Mouse (Mus musculus) heart, embryonic 14.5 days (tissue): ENCODE data around the gene Inpp5d. TPM values are rescaled to one million over a fixed set of nuclear protein-coding genes. Genes with fewer than 3 reads are reported as not detected.
A peak's percentile ranks its signal among the peaks of the same experiment; 100 is the strongest.

Source experiments
- ATAC-seq: fragments of 200-750 bp; cut with Nextera tagmentation; 2 replicates; pipeline ENCODE4 v1.8.0; 2017; ENCODE audit warnings: low read depth, moderate TSS enrichment; ENCODE audit not compliant: insufficient number of reproducible peaks, insufficient read depth, low FRiP score
- H3K27ac ChIP-seq, 2 experiments: fragments of 200-500 bp in 1 of 2; fragments of 300-500 bp in 1 of 2; sonication (generic) in 1 of 2; replicated peaks in 1 of 2; 2 replicates each; pipeline ENCODE4 v1.5.1; 2012 to 2014; ENCODE audit warnings: low read depth in 2 of 2, low read length in 2 of 2, control low read depth in 1 of 2, mild to moderate bottlenecking in 1 of 2, mixed read lengths in 1 of 2; ENCODE audit not compliant: control insufficient read depth in 1 of 2, insufficient read depth in 1 of 2
- H3K27me3 ChIP-seq: fragments of 300-500 bp; sonication (generic); 2 replicates; pipeline ENCODE4 v1.6.1; 2014; ENCODE audit warnings: mild to moderate bottlenecking, low read length, control low read depth; ENCODE audit not compliant: control insufficient read depth, insufficient read depth
- H3K36me3 ChIP-seq: fragments of 300-500 bp; sonication (generic); 2 replicates; pipeline ENCODE4 v1.6.1; 2014; ENCODE audit warnings: mild to moderate bottlenecking, control low read depth, low read length, mixed read lengths; ENCODE audit not compliant: control insufficient read depth, insufficient read depth
- H3K4me1 ChIP-seq, 2 experiments: fragments of 200-500 bp in 1 of 2; fragments of 300-500 bp in 1 of 2; sonication (generic) in 1 of 2; 2 replicates each; pipeline ENCODE4 v1.6.1; 2012 to 2014; ENCODE audit warnings: low read length in 2 of 2, control low read depth in 1 of 2, mixed read lengths in 1 of 2; ENCODE audit not compliant: control insufficient read depth in 2 of 2, insufficient read depth in 2 of 2
- H3K4me2 ChIP-seq: fragments of 300-500 bp; sonication (generic); 2 replicates; pipeline ENCODE4 v1.6.1; 2014; ENCODE audit warnings: mild to moderate bottlenecking, low read length
- H3K4me3 ChIP-seq, 2 experiments: fragments of 200-500 bp in 1 of 2; fragments of 300-500 bp in 1 of 2; sonication (generic) in 1 of 2; 2 replicates each; pipeline ENCODE4 v1.5.1; 2012 to 2014; ENCODE audit warnings: low read length in 2 of 2, mild to moderate bottlenecking in 2 of 2, control low read depth in 1 of 2, low read depth in 1 of 2, moderate library complexity in 1 of 2; ENCODE audit not compliant: control insufficient read depth in 1 of 2, insufficient read depth in 1 of 2
- H3K9ac ChIP-seq: fragments of 300-500 bp; sonication (generic); 2 replicates; pipeline ENCODE4 v1.6.1; 2014; ENCODE audit warnings: mild to moderate bottlenecking, low read length
- H3K9me3 ChIP-seq: fragments of 300-500 bp; sonication (generic); 2 replicates; pipeline ENCODE4 v1.6.1; 2016; ENCODE audit warnings: low read length, control low read depth; ENCODE audit not compliant: control insufficient read depth
- WGBS: fragments of 180-500 bp; shearing (Covaris S2); extraction: QIAGEN DNeasy Blood & Tissue Kit; methylation state at CpG from one replicate; pipeline ENCODE4 v1.1.7; 2014; 5-methylcytosine and 5-hydroxymethylcytosine counted together
- polyA plus RNA-seq: library from polyadenylated mRNA; unstranded; fragments of >200 nt; fragmentation: Nextera tagmentation; extraction: Ambion mirVana; gene quantifications from 2 replicates; pipeline ENCODE4 v1.2.1, GENCODE M21; 2014

Inpp5d gene
- polyA plus RNA-seq, 1 experiment from 2014 or later: 7.9 TPM

DNA sequence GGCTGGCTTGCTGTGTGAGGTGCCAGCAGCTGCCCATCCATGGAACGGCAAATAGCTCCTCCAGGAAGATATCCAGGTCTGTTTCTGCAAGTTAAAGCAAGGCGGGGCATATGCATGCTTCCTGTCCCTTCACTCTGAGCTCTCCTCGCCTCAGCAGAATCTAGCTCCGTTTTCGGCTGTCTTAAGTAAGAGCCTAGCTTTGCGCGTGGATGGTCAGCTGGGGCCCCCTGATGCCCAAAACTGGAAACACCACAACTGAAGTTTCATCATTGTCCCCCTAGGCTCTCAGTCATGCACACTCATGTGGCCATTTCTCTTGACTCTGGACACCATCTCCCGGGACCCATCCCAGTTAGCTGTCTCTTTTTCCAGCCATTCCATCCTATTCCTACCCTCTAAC lies 101.3 kb downstream of the Inpp5d start:
- H3K27ac ChIP-seq: no peak overlapping the region
- H3K9me3 ChIP-seq: no peaks in the 10 kb centered on the region
- H3K36me3 ChIP-seq: no peaks in the 10 kb centered on the region
- H3K4me2 ChIP-seq: 0 out of 2 replicates have a peak overlapping the region, but pooled peaks have one; percentile 16
- no peaks in the 10 kb centered on the region for H3K4me1 ChIP-seq
- peak; percentile 27; the same call in 1 of the 2 replicates for ATAC-seq
- H3K9ac ChIP-seq: no peak overlapping the region
- H3K27me3 ChIP-seq: no peaks in the 10 kb centered on the region
- 15% methylated on average over 8 of the region's 8 CpGs for WGBS
- no peak overlapping the region for H3K4me3 ChIP-seq

DNA sequence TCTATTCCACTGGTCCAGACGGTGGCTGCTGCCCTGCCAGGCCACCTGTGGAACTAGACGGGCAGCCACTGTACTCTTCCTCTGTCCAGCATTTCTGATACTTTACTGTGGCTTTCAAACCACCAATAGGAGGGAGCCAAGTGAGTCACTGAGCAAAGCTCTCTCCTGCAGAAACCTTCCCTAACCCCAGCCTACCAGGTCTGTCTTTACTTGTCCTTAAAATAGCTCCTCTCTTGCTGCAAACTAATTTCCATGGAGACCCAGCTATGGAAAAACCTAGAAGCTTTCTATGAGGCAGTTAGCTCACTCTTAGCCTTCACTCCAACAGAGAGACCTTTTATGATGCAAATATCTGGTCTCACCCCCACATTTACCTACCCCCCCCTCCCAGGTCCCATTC lies 102.0 kb downstream of the Inpp5d start:
- Histone ChIP-seq H3K27ac (no peak overlapping the region), H3K4me1 (no peaks in the 10 kb centered on the region), H3K27me3 (no peaks in the 10 kb centered on the region), H3K9ac (no peak overlapping the region), H3K9me3 (no peaks in the 10 kb centered on the region), H3K36me3 (no peaks in the 10 kb centered on the region), H3K4me2 (no peak overlapping the region), H3K4me3 (no peak overlapping the region)
- 12% methylated on average over 2 of the region's 2 CpGs for WGBS
- ATAC-seq: no peak

- Histone ChIP-seq H3K36me3 (no peaks in the 10 kb centered on the region), H3K27ac (no peak overlapping the region), H3K9me3 (no peaks in the 10 kb centered on the region), H3K27me3 (no peaks in the 10 kb centered on the region), H3K9ac (no peak overlapping the region), H3K4me3 (no peak overlapping the region), H3K4me1 (no peaks in the 10 kb centered on the region), H3K4me2 (no peak overlapping the region)
- no peak for ATAC-seq
- 67% methylated on average over 4 of the region's 4 CpGs for WGBS
These were observed 103.2 kb downstream of the Inpp5d start for GRCm38 (mm10) chr1:87723351-87723750.

DNA sequence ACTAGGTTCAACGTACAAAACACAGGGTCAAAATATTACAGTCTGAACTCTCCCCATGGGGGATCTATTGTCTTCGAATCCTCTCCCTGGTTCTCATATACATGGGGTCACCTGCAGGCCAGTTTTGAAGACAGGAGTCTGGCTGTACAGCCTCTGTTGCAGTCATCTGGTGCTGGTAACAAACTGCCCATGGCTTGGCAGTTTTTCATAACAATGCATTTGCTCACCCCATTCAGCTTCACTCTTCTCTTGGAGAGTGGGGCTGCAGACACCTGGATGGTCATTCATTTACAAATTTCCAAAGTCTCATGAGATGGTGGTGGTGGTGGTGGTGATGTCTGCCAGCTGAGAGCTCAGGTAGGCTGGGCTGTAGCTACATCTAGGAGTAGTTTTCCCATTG lies 109.0 kb downstream of the Inpp5d start:
- WGBS: 71% methylated on average over 2 of the region's 2 CpGs
- H3K27ac ChIP-seq: no peak overlapping the region
- no peaks in the 10 kb centered on the region for H3K9me3 ChIP-seq
- H3K4me1 ChIP-seq: no peaks in the 10 kb centered on the region
- no peak for ATAC-seq
- no peaks in the 10 kb centered on the region for H3K36me3 ChIP-seq
- no peak overlapping the region for H3K4me2 ChIP-seq
- H3K4me3 ChIP-seq: no peak overlapping the region
- H3K9ac ChIP-seq: no peak overlapping the region
- no peaks in the 10 kb centered on the region for H3K27me3 ChIP-seq

- no peaks in the 10 kb centered on the region for H3K4me1 ChIP-seq
- no peaks in the 10 kb centered on the region for H3K27me3 ChIP-seq
- H3K9ac ChIP-seq: no peak overlapping the region
- H3K36me3 ChIP-seq: no peaks in the 10 kb centered on the region
- H3K4me2 ChIP-seq: no peak overlapping the region
- no peak for ATAC-seq
- no peaks in the 10 kb centered on the region for H3K9me3 ChIP-seq
- no peak overlapping the region for H3K4me3 ChIP-seq
- 77% methylated on average over 6 of the region's 6 CpGs for WGBS
- no peak overlapping the region for H3K27ac ChIP-seq
These were observed 109.7 kb downstream of the Inpp5d start for GRCm38 (mm10) chr1:87729850-87730249.

DNA sequence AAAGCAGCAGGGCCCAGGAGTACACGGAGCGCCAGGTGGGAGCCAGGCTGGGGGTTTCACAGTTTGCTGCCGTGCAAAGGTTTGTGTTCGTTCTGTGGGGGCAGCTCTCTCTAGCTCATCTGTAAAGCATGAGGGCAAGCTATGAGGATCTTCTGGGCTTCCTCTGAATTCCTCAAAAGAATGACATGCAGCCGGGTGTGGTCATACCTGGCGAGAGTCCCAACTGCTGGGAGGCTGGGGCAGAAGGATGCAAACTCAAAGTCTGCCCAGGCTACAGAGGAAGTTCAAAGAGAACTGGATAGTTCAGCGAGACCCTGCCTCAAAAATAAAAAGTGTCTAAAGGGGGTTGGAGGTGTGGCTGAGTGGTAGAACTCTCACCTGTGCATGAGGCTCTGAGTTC lies 110.2 kb downstream of the Inpp5d start:
- H3K4me2 ChIP-seq: no peak overlapping the region
- no peaks in the 10 kb centered on the region for H3K9me3 ChIP-seq
- H3K27ac ChIP-seq: no peak overlapping the region
- no peaks in the 10 kb centered on the region for H3K36me3 ChIP-seq
- no peak for ATAC-seq
- H3K4me1 ChIP-seq: no peaks in the 10 kb centered on the region
- no peaks in the 10 kb centered on the region for H3K27me3 ChIP-seq
- no peak overlapping the region for H3K9ac ChIP-seq
- 77% methylated on average over 7 of the region's 7 CpGs for whole genome bisulfite sequencing
- no peak overlapping the region for H3K4me3 ChIP-seq

- Histone ChIP-seq H3K27me3 (no peaks in the 10 kb centered on the region), H3K9ac (no peak overlapping the region), H3K9me3 (no peaks in the 10 kb centered on the region), H3K36me3 (no peaks in the 10 kb centered on the region), H3K4me2 (no peak overlapping the region), H3K4me3 (no peak overlapping the region), H3K4me1 (no peaks in the 10 kb centered on the region), H3K27ac (no peak overlapping the region)
- no peak for ATAC-seq
- WGBS: 70% methylated on average over 5 of the region's 5 CpGs
These were observed 113.1 kb downstream of the Inpp5d start for GRCm38 (mm10) chr1:87733212-87733611.

- H3K4me1 ChIP-seq: no peaks in the 10 kb centered on the region
- H3K36me3 ChIP-seq: no peaks in the 10 kb centered on the region
- H3K9ac ChIP-seq: no peak overlapping the region
- H3K27me3 ChIP-seq: no peaks in the 10 kb centered on the region
- H3K4me2 ChIP-seq: no peak overlapping the region
- no peak overlapping the region for H3K4me3 ChIP-seq
- H3K9me3 ChIP-seq: no peaks in the 10 kb centered on the region
- no peak for ATAC-seq
- no peak overlapping the region for H3K27ac ChIP-seq
- WGBS: 73% methylated on average over 3 of the region's 3 CpGs
These were observed 114.0 kb downstream of the Inpp5d start for GRCm38 (mm10) chr1:87734153-87734552.
